Mouse (Mus musculus): ENCODE measurements around the gene H1fx. TPM values are rescaled to one million over a fixed set of nuclear protein-coding genes. Genes with fewer than 3 reads are reported as not detected.
A peak's percentile ranks its signal among the peaks of the same experiment; 100 is the strongest.
"Not testable (repeated sequence)": the region's sequence is repeated elsewhere in the genome, so short reads cannot be mapped to it uniquely, and the experiment has no call there.

H1fx gene
- polyA plus RNA-seq, 1 experiment from 2014 or later: 40.2 TPM

DNA sequence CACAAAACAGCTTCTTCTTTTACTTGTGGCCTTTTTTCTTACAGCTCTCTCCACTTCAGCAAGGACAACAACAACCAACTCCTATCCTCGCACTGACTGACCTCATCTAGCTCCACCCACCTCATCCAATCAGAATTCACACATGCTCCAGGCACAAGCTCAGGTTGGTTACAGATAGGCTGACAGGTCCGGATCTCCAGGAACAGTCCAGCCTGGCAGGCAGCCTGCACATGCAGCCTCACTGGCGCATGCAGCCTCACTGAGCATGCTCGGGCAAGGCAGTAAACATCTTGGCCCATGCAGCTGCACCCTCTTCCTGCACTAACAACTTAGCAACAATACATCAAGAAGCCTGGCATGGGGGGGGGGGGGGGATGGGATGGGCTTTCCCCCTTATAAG lies 19.0 kb downstream of the H1fx start:
- H3K27ac ChIP-seq; H3K4me1 ChIP-seq; H3K27me3 ChIP-seq (ENCODE audit: low read depth, poor library complexity, severe bottlenecking); DNase-seq (ENCODE audit: low spot score); H3K4me3 ChIP-seq; H3K36me3 ChIP-seq; H3K9me3 ChIP-seq (replicated peaks): not testable (repeated sequence)
- 72% methylated on average over 4 of the region's 4 CpGs for WGBS

DNA sequence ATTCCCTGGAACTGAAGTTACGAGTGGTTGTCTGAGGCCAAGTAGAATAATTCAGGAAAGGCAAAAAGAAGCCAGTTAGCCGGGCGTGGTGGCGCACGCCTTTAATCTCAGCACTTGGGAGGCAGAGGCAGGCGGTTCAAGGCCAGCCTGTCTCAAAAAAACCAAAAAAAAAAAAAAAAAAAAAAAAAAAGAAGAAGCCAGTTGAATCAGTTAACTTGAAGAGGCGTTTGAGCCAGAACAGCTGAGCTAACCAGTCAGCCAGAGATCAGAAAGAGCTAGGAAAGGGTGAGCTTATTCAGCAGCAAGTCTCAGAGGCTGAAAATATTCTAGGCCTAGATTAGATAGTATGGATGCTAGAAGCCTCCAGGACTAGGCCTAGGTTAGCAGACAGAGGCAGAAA lies 39.3 kb downstream of the H1fx start:
- no peak overlapping the region for H3K27ac ChIP-seq
- peaks cover 3% of the 10 kb centered on the region; the same call in 1 of the 2 replicates for H3K36me3 ChIP-seq
- H3K9me3 ChIP-seq (replicated peaks): no peaks in the 10 kb centered on the region
- no peak overlapping the region for H3K4me3 ChIP-seq
- H3K27me3 ChIP-seq (ENCODE audit: low read depth, poor library complexity, severe bottlenecking): no peaks in the 10 kb centered on the region
- 87% methylated on average over 7 of the region's 7 CpGs for WGBS
- H3K4me1 ChIP-seq: peaks cover 5% of the 10 kb centered on the region
- DNase-seq (ENCODE audit: low spot score): no peak

DNA sequence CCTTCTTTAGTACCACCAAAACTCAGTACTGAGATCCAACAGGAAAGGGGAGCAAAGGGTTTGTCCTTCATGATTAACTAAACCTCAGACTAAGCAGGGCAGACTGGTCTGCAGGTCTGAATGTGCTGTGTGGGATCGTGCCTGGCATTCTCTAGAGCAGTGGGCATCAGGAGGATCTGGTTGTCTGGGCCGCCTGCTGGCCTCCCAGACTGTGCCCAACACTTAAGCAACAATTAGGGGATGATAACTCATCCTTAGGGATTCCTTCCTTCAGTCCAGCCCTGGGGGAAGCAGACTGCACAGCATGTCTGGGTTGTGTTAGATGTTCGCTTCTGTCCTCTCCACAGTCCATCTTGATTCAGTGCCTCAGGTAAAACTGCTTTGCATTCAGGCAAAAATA lies 42.5 kb downstream of the H1fx start:
- Histone ChIP-seq H3K4me1 (peaks cover 6% of the 10 kb centered on the region), H3K4me3 (no peak overlapping the region), H3K36me3 (peaks cover 33% of the 10 kb centered on the region), H3K27me3 (ENCODE audit: low read depth, poor library complexity, severe bottlenecking) (no peaks in the 10 kb centered on the region), H3K27ac (no peak overlapping the region), H3K9me3 (replicated peaks) (no peaks in the 10 kb centered on the region)
- no peak for DNase-seq (ENCODE audit: low spot score)
- 94% methylated on average over 3 of the region's 3 CpGs for WGBS

DNA sequence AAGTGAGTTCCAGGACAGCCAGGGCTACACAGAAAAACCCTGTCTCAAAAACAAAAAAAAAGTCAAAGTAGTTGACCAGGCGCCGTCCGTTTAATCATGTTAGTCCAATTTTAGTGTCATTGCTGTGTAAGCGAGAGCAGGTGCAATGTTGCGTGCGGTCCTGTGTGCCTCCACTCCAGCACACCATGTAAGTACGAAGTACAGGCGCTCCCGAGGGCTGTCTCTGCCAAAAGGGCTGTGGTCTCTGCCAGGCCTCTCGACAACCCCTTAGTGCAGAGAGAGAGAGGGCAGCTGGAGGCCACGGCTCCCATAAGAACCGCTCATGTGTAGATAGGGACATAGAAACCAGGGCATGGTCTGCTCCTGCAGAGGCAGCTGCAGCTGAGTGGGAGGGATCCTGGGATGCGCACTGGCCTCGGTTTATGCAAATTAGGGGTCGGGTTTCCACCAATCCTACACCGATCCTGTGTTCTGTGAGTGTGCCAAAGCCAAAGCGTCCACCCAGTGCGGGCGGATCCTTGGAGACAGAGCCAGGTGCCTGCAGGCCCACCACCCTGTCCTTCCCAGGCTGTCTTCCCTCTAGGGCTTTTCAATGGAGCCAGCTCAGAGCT lies 44.2 kb downstream of the H1fx start:
- Histone ChIP-seq H3K27ac (no peak overlapping the region), H3K4me1 (peaks cover 6% of the 10 kb centered on the region), H3K36me3 (peaks cover 50% of the 10 kb centered on the region), H3K4me3 (no peak overlapping the region), H3K9me3 (replicated peaks) (no peaks in the 10 kb centered on the region), H3K27me3 (ENCODE audit: low read depth, poor library complexity, severe bottlenecking) (no peaks in the 10 kb centered on the region)
- WGBS: 48% methylated on average over 19 of the region's 19 CpGs
- peak; percentile 56 for DNase-seq (ENCODE audit: low spot score)

DNA sequence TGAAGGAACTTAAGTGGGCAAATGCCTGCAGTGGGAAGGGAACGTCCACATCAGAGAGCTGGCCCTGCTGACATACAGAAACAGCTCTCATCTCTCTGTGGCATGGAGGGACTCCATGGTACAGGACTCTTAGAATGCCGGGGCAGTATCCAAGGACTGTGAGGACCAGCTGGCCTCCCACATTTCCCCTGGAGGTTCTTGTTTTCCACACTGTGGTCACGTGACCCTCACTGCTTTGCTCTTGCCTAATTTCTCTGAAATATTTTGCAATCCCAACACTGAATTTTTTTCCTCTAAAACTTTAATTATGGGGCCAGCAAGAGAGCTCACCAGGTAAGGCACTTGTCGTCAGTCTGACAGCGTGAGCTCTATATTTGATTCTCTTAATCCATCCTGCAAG lies 46.4 kb downstream of the H1fx start:
- Histone ChIP-seq H3K9me3 (replicated peaks) (no peaks in the 10 kb centered on the region), H3K36me3 (peaks cover 68% of the 10 kb centered on the region), H3K4me3 (no peak overlapping the region), H3K27ac (no peak overlapping the region), H3K4me1 (peaks cover 6% of the 10 kb centered on the region), H3K27me3 (ENCODE audit: low read depth, poor library complexity, severe bottlenecking) (no peaks in the 10 kb centered on the region)
- 94% methylated on average over 5 of the region's 5 CpGs for WGBS
- no peak for DNase-seq (ENCODE audit: low spot score)

Small RNAs within 50 kb of the gene (microRNA-seq; reads per million reads assigned to microRNA genes)
- 2.1 reads per million for gene Gm47286

Other genes starting within 250 kb of the H1fx start
- gene Gp9, start 203.6 kb downstream of the H1fx start, polyA plus RNA-seq (2016; fragmentation: Nextera tagmentation; extraction: Ambion mirVana): 1.6 and 2.1 TPM in 2 replicates
- 5.3 and 7.6 TPM in 2 replicates for gene Rab43, start 169.5 kb downstream of the H1fx start, polyA plus RNA-seq (2016; fragmentation: Nextera tagmentation; extraction: Ambion mirVana)
- 2.7 and 3.6 TPM in 2 replicates for gene Gm45140, start 145.8 kb downstream of the H1fx start, polyA plus RNA-seq (2016; fragmentation: Nextera tagmentation; extraction: Ambion mirVana)
- 68.8 and 74.0 TPM in 2 replicates for gene Isy1, start 142.8 kb downstream of the H1fx start, polyA plus RNA-seq (2016; fragmentation: Nextera tagmentation; extraction: Ambion mirVana)
- gene Cnbp, start 130.5 kb downstream of the H1fx start, polyA plus RNA-seq (2016; fragmentation: Nextera tagmentation; extraction: Ambion mirVana): 1,415 and 1,701 TPM in 2 replicates
- 153 and 174 TPM in 2 replicates for gene Copg1, start 93.8 kb downstream of the H1fx start, polyA plus RNA-seq (2016; fragmentation: Nextera tagmentation; extraction: Ambion mirVana)
- 72.7 and 81.9 TPM in 2 replicates for gene Hmces, start 67.7 kb downstream of the H1fx start, polyA plus RNA-seq (2016; fragmentation: Nextera tagmentation; extraction: Ambion mirVana)
- gene Rab7, start 63.6 kb upstream of the H1fx start, polyA plus RNA-seq (2016; fragmentation: Nextera tagmentation; extraction: Ambion mirVana): 206 and 208 TPM in 2 replicates
- 324 and 340 TPM in 2 replicates for gene Rpn1, start 102.8 kb upstream of the H1fx start, polyA plus RNA-seq (2016; fragmentation: Nextera tagmentation; extraction: Ambion mirVana)
- 6.8 and 9.0 TPM in 2 replicates for gene Gata2, start 212.3 kb upstream of the H1fx start, polyA plus RNA-seq (2016; fragmentation: Nextera tagmentation; extraction: Ambion mirVana)
- gene Dnajb8, start 240.6 kb upstream of the H1fx start, polyA plus RNA-seq (2016; fragmentation: Nextera tagmentation; extraction: Ambion mirVana): not detected in 2 replicates